Mouse (Mus musculus) granulocyte monocyte progenitor cell, adult 5-6 weeks (primary cell): ENCODE measurements around the gene Tpsab1. TPM values are rescaled to one million over a fixed set of nuclear protein-coding genes. Genes with fewer than 3 reads are reported as not detected.

Experiments
- total RNA-seq, 2 experiments: library from RNA; stranded (forward) in 1 of 2; stranded (reverse) in 1 of 2; fragments of 200-712, 200-1000 nt in 1 of 2; fragments of >200 nt in 1 of 2; fragmentation: Nextera tagmentation in 1 of 2; gene quantifications; 2 replicates each; pipeline ENCODE4 v1.2.3; 2014 to 2017

The Tpsab1 gene
- total RNA-seq, 2 experiments from 2014 or later: not detected

Other genes starting within 250 kb of the Tpsab1 start
- gene Telo2, start 229.6 kb downstream of the Tpsab1 start, total RNA-seq (2014; fragmentation: Nextera tagmentation): 49.8 and 55.9 TPM in 2 replicates
- 21.8 and 37.3 TPM in 2 replicates for gene Telo2, start 229.6 kb downstream of the Tpsab1 start, total RNA-seq (2017)
- gene Ptx4, start 224.8 kb downstream of the Tpsab1 start, total RNA-seq (2014; fragmentation: Nextera tagmentation): not detected in 2 replicates
- not detected in 2 replicates for gene Ptx4, start 224.8 kb downstream of the Tpsab1 start, total RNA-seq (2017)
- gene Clcn7, start 212.2 kb downstream of the Tpsab1 start, total RNA-seq (2014; fragmentation: Nextera tagmentation): 12.1 and 18.9 TPM in 2 replicates
- gene Clcn7, start 212.2 kb downstream of the Tpsab1 start, total RNA-seq (2017): 11.3 and 12.6 TPM in 2 replicates
- 0.49 TPM in 1 of 2 replicates, not detected in the other for gene Ccdc154, start 183.1 kb downstream of the Tpsab1 start, total RNA-seq (2014; fragmentation: Nextera tagmentation)
- 0.21 TPM in 1 of 2 replicates, not detected in the other for gene Ccdc154, start 183.1 kb downstream of the Tpsab1 start, total RNA-seq (2017)
- not detected in 2 replicates for gene Gm38655, start 170.1 kb downstream of the Tpsab1 start, total RNA-seq (2014; fragmentation: Nextera tagmentation)
- gene Gm38655, start 170.1 kb downstream of the Tpsab1 start, total RNA-seq (2017): not detected in 2 replicates
- 13.1 and 17.0 TPM in 2 replicates for gene BC003965, start 161.0 kb downstream of the Tpsab1 start, total RNA-seq (2014; fragmentation: Nextera tagmentation)
- 10.0 and 10.2 TPM in 2 replicates for gene BC003965, start 161.0 kb downstream of the Tpsab1 start, total RNA-seq (2017)
- 6.8 and 17.2 TPM in 2 replicates for gene Unkl, start 157.2 kb downstream of the Tpsab1 start, total RNA-seq (2014; fragmentation: Nextera tagmentation)
- 5.6 and 9.9 TPM in 2 replicates for gene Unkl, start 157.2 kb downstream of the Tpsab1 start, total RNA-seq (2017)
- gene Gnptg, start 105.4 kb downstream of the Tpsab1 start, total RNA-seq (2014; fragmentation: Nextera tagmentation): 10.9 and 19.2 TPM in 2 replicates
- gene Gnptg, start 105.4 kb downstream of the Tpsab1 start, total RNA-seq (2017): 23.7 and 27.8 TPM in 2 replicates
- gene Tsr3, start 105.4 kb downstream of the Tpsab1 start, total RNA-seq (2014; fragmentation: Nextera tagmentation): 10.9 and 17.1 TPM in 2 replicates
- gene Tsr3, start 105.4 kb downstream of the Tpsab1 start, total RNA-seq (2017): 23.6 and 27.8 TPM in 2 replicates
- 7.6 and 9.1 TPM in 2 replicates for gene Baiap3, start 89.2 kb downstream of the Tpsab1 start, total RNA-seq (2014; fragmentation: Nextera tagmentation)
- 3.8 and 11.9 TPM in 2 replicates for gene Baiap3, start 89.2 kb downstream of the Tpsab1 start, total RNA-seq (2017)
- gene Ube2i, start 70.9 kb downstream of the Tpsab1 start, total RNA-seq (2014; fragmentation: Nextera tagmentation): 356 and 387 TPM in 2 replicates
- gene Ube2i, start 70.9 kb downstream of the Tpsab1 start, total RNA-seq (2017): 268 and 276 TPM in 2 replicates
- gene Prss34, start 47.2 kb downstream of the Tpsab1 start, total RNA-seq (2014; fragmentation: Nextera tagmentation): 2.4 and 94.9 TPM in 2 replicates
- gene Prss34, start 47.2 kb downstream of the Tpsab1 start, total RNA-seq (2017): 21.6 and 23.7 TPM in 2 replicates
- not detected in 2 replicates for gene Prss28, start 36.9 kb downstream of the Tpsab1 start, total RNA-seq (2014; fragmentation: Nextera tagmentation)
- gene Prss28, start 36.9 kb downstream of the Tpsab1 start, total RNA-seq (2017): not detected in 2 replicates
- gene Prss29, start 26.9 kb downstream of the Tpsab1 start, total RNA-seq (2014; fragmentation: Nextera tagmentation): not detected in 2 replicates
- gene Prss29, start 26.9 kb downstream of the Tpsab1 start, total RNA-seq (2017): not detected in 2 replicates
- not detected in 2 replicates for gene Tpsb2, start 20.7 kb upstream of the Tpsab1 start, total RNA-seq (2014; fragmentation: Nextera tagmentation)
- not detected in 2 replicates for gene Tpsb2, start 20.7 kb upstream of the Tpsab1 start, total RNA-seq (2017)
- gene Tpsg1, start 23.7 kb upstream of the Tpsab1 start, total RNA-seq (2014; fragmentation: Nextera tagmentation): not detected in 2 replicates
- not detected in 2 replicates for gene Tpsg1, start 23.7 kb upstream of the Tpsab1 start, total RNA-seq (2017)
- not detected in 2 replicates for gene Cacna1h, start 88.2 kb upstream of the Tpsab1 start, total RNA-seq (2014; fragmentation: Nextera tagmentation)
- gene Cacna1h, start 88.2 kb upstream of the Tpsab1 start, total RNA-seq (2017): not detected in 2 replicates
- gene Tekt4, start 109.1 kb upstream of the Tpsab1 start, total RNA-seq (2014; fragmentation: Nextera tagmentation): not detected in 2 replicates
- not detected in 2 replicates for gene Tekt4, start 109.1 kb upstream of the Tpsab1 start, total RNA-seq (2017)
- gene Sstr5, start 151.7 kb upstream of the Tpsab1 start, total RNA-seq (2014; fragmentation: Nextera tagmentation): not detected in 2 replicates
- not detected in 2 replicates for gene Sstr5, start 151.7 kb upstream of the Tpsab1 start, total RNA-seq (2017)
- gene Sox8, start 225.1 kb upstream of the Tpsab1 start, total RNA-seq (2014; fragmentation: Nextera tagmentation): 1.1 TPM in 1 of 2 replicates, not detected in the other
- not detected in 2 replicates for gene Sox8, start 225.1 kb upstream of the Tpsab1 start, total RNA-seq (2017)
- gene Lmf1, start 233.5 kb upstream of the Tpsab1 start, total RNA-seq (2014; fragmentation: Nextera tagmentation): 34.0 and 36.8 TPM in 2 replicates
- 6.9 and 10.7 TPM in 2 replicates for gene Lmf1, start 233.5 kb upstream of the Tpsab1 start, total RNA-seq (2017)